Mouse (Mus musculus): ENCODE data around the gene 1700102P08Rik. TPM values are rescaled to one million over a fixed set of nuclear protein-coding genes. Genes with fewer than 3 reads are reported as not detected.
A peak's percentile ranks its signal among the peaks of the same experiment; 100 is the strongest.

1700102P08Rik gene
- total and polyA plus RNA-seq, 2 experiments from 2014 or later, result not detected

DNA sequence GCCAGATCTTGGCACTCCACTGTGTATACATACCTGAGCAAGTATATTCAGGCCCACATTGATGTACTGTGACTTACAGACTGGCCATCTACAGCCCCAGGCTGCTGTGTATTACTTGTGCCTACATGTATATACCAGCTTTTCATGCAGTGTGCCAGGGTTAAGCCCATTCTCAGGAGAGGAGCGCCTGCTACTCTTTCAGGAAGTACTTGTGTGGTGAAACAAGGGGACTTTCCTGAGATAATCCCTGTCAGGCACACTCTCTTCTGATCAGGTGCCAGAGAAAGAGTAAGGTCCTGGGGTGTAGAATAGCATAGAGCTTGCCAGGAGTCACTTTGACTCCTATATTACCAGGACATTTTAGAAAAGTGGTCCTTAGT, 67.3 kb downstream of the 1700102P08Rik start:
- TF ChIP-seq EP300 (IDR thresholded peaks at IDR 0.05; ENCODE audit: low read depth) (no peak), CTCF (IDR thresholded peaks at IDR 0.05; ENCODE audit: low read depth) (no peak)
- no peak overlapping the region for H3K9ac ChIP-seq (replicated peaks; ENCODE audit: low read depth, low read length)
- peak overlapping the region; percentile 84 for H3K27ac ChIP-seq (ENCODE audit: low read depth)
- DNase-seq (ENCODE audit: low spot score) (no peak), ATAC-seq (ENCODE audit: insufficient read depth, low read depth) (no peak)
- peak overlapping the region; percentile 92 for H3K4me2 ChIP-seq (ENCODE audit: low read depth, low read length)
- no peaks in the 10 kb centered on the region for H3K9me3 ChIP-seq (replicated peaks; ENCODE audit: control insufficient read depth, low read length)
- WGBS, result 62% methylated on average over 1 of the region's 1 CpGs
- H3K4me1 ChIP-seq (ENCODE audit: control insufficient read depth, insufficient read depth), result peaks cover 14% of the 10 kb centered on the region
- H3K36me3 ChIP-seq (replicated peaks; ENCODE audit: control insufficient read depth, insufficient read depth, low read length), result peaks cover 20% of the 10 kb centered on the region
- no peaks in the 10 kb centered on the region for H3K27me3 ChIP-seq (ENCODE audit: control insufficient read depth, insufficient read depth, low read length)
- H3K4me3 ChIP-seq (ENCODE audit: low read depth, low read length), result peak overlapping the region; percentile 67

Other genes starting within 250 kb of the 1700102P08Rik start
- 0.42 TPM in 1 of 2 replicates, not detected in the other for gene Bsn, start 202.4 kb upstream of the 1700102P08Rik start, total RNA-seq (2014; rRNA removed; ENCODE audit: low replicate concordance)
- 0.01 and 0.03 TPM in 2 replicates for gene Bsn, start 202.4 kb upstream of the 1700102P08Rik start, polyA plus RNA-seq (2015; fragmentation: Nextera tagmentation; extraction: Ambion mirVana)
- gene Dag1, start 128.8 kb upstream of the 1700102P08Rik start, total RNA-seq (2014; rRNA removed; ENCODE audit: low replicate concordance), result 209 and 229 TPM in 2 replicates
- 99.2 and 106 TPM in 2 replicates for gene Dag1, start 128.8 kb upstream of the 1700102P08Rik start, polyA plus RNA-seq (2015; fragmentation: Nextera tagmentation; extraction: Ambion mirVana)
- 12.9 and 22.4 TPM in 2 replicates for gene Nicn1, start 102.4 kb upstream of the 1700102P08Rik start, total RNA-seq (2014; rRNA removed; ENCODE audit: low replicate concordance)
- 20.5 and 20.9 TPM in 2 replicates for gene Nicn1, start 102.4 kb upstream of the 1700102P08Rik start, polyA plus RNA-seq (2015; fragmentation: Nextera tagmentation; extraction: Ambion mirVana)
- gene Amt, start 96.0 kb upstream of the 1700102P08Rik start, total RNA-seq (2014; rRNA removed; ENCODE audit: low replicate concordance), result 3.7 and 14.5 TPM in 2 replicates
- 5.4 and 6.4 TPM in 2 replicates for gene Amt, start 96.0 kb upstream of the 1700102P08Rik start, polyA plus RNA-seq (2015; fragmentation: Nextera tagmentation; extraction: Ambion mirVana)
- gene Rhoa, start 86.7 kb upstream of the 1700102P08Rik start, total RNA-seq (2014; rRNA removed; ENCODE audit: low replicate concordance), result 167 and 207 TPM in 2 replicates
- 326 and 332 TPM in 2 replicates for gene Rhoa, start 86.7 kb upstream of the 1700102P08Rik start, polyA plus RNA-seq (2015; fragmentation: Nextera tagmentation; extraction: Ambion mirVana)
- gene Tcta, start 86.6 kb upstream of the 1700102P08Rik start, total RNA-seq (2014; rRNA removed; ENCODE audit: low replicate concordance), result 46.1 and 46.9 TPM in 2 replicates
- gene Tcta, start 86.6 kb upstream of the 1700102P08Rik start, polyA plus RNA-seq (2015; fragmentation: Nextera tagmentation; extraction: Ambion mirVana), result 42.1 and 49.9 TPM in 2 replicates
- gene Gpx1, start 53.9 kb upstream of the 1700102P08Rik start, total RNA-seq (2014; rRNA removed; ENCODE audit: low replicate concordance), result 319 and 336 TPM in 2 replicates
- gene Gpx1, start 53.9 kb upstream of the 1700102P08Rik start, polyA plus RNA-seq (2015; fragmentation: Nextera tagmentation; extraction: Ambion mirVana), result 578 and 581 TPM in 2 replicates
- gene Usp4, start 45.0 kb upstream of the 1700102P08Rik start, total RNA-seq (2014; rRNA removed; ENCODE audit: low replicate concordance), result 71.1 and 76.8 TPM in 2 replicates
- gene Usp4, start 45.0 kb upstream of the 1700102P08Rik start, polyA plus RNA-seq (2015; fragmentation: Nextera tagmentation; extraction: Ambion mirVana), result 54.9 and 60.6 TPM in 2 replicates
- not detected in 2 replicates for gene Ccdc36, start 35.7 kb downstream of the 1700102P08Rik start, total RNA-seq (2014; rRNA removed; ENCODE audit: low replicate concordance)
- 0.14 and 0.25 TPM in 2 replicates for gene Ccdc36, start 35.7 kb downstream of the 1700102P08Rik start, polyA plus RNA-seq (2015; fragmentation: Nextera tagmentation; extraction: Ambion mirVana)
- not detected in 2 replicates for gene BC048562, start 43.7 kb downstream of the 1700102P08Rik start, total RNA-seq (2014; rRNA removed; ENCODE audit: low replicate concordance)
- not detected in 2 replicates for gene BC048562, start 43.7 kb downstream of the 1700102P08Rik start, polyA plus RNA-seq (2015; fragmentation: Nextera tagmentation; extraction: Ambion mirVana)
- 14.0 and 24.0 TPM in 2 replicates for gene Ccdc71, start 67.7 kb downstream of the 1700102P08Rik start, total RNA-seq (2014; rRNA removed; ENCODE audit: low replicate concordance)
- 25.1 and 26.2 TPM in 2 replicates for gene Ccdc71, start 67.7 kb downstream of the 1700102P08Rik start, polyA plus RNA-seq (2015; fragmentation: Nextera tagmentation; extraction: Ambion mirVana)
- 180 and 186 TPM in 2 replicates for gene Klhdc8b, start 68.8 kb downstream of the 1700102P08Rik start, total RNA-seq (2014; rRNA removed; ENCODE audit: low replicate concordance)
- gene Klhdc8b, start 68.8 kb downstream of the 1700102P08Rik start, polyA plus RNA-seq (2015; fragmentation: Nextera tagmentation; extraction: Ambion mirVana), result 91.6 and 92.7 TPM in 2 replicates
- 161 and 182 TPM in 2 replicates for gene Lamb2, start 86.9 kb downstream of the 1700102P08Rik start, total RNA-seq (2014; rRNA removed; ENCODE audit: low replicate concordance)
- gene Lamb2, start 86.9 kb downstream of the 1700102P08Rik start, polyA plus RNA-seq (2015; fragmentation: Nextera tagmentation; extraction: Ambion mirVana), result 44.4 and 50.8 TPM in 2 replicates
- gene Usp19, start 97.8 kb downstream of the 1700102P08Rik start, total RNA-seq (2014; rRNA removed; ENCODE audit: low replicate concordance), result 108 and 136 TPM in 2 replicates
- gene Usp19, start 97.8 kb downstream of the 1700102P08Rik start, polyA plus RNA-seq (2015; fragmentation: Nextera tagmentation; extraction: Ambion mirVana), result 34.8 and 38.2 TPM in 2 replicates
- gene Qars, start 114.9 kb downstream of the 1700102P08Rik start, total RNA-seq (2014; rRNA removed; ENCODE audit: low replicate concordance), result 175 and 188 TPM in 2 replicates
- 44.7 and 49.2 TPM in 2 replicates for gene Qars, start 114.9 kb downstream of the 1700102P08Rik start, polyA plus RNA-seq (2015; fragmentation: Nextera tagmentation; extraction: Ambion mirVana)
- 138 and 154 TPM in 2 replicates for gene Qrich1, start 124.0 kb downstream of the 1700102P08Rik start, total RNA-seq (2014; rRNA removed; ENCODE audit: low replicate concordance)
- 52.5 and 55.4 TPM in 2 replicates for gene Qrich1, start 124.0 kb downstream of the 1700102P08Rik start, polyA plus RNA-seq (2015; fragmentation: Nextera tagmentation; extraction: Ambion mirVana)
- gene Impdh2, start 167.5 kb downstream of the 1700102P08Rik start, total RNA-seq (2014; rRNA removed; ENCODE audit: low replicate concordance), result 69.2 and 87.5 TPM in 2 replicates
- gene Impdh2, start 167.5 kb downstream of the 1700102P08Rik start, polyA plus RNA-seq (2015; fragmentation: Nextera tagmentation; extraction: Ambion mirVana), result 52.6 and 54.7 TPM in 2 replicates
- 41.3 and 84.4 TPM in 2 replicates for gene Ndufaf3, start 174.6 kb downstream of the 1700102P08Rik start, total RNA-seq (2014; rRNA removed; ENCODE audit: low replicate concordance)
- gene Ndufaf3, start 174.6 kb downstream of the 1700102P08Rik start, polyA plus RNA-seq (2015; fragmentation: Nextera tagmentation; extraction: Ambion mirVana), result 82.6 and 86.1 TPM in 2 replicates
- gene Dalrd3, start 177.1 kb downstream of the 1700102P08Rik start, total RNA-seq (2014; rRNA removed; ENCODE audit: low replicate concordance), result 54.0 and 71.1 TPM in 2 replicates
- gene Dalrd3, start 177.1 kb downstream of the 1700102P08Rik start, polyA plus RNA-seq (2015; fragmentation: Nextera tagmentation; extraction: Ambion mirVana), result 38.3 and 39.6 TPM in 2 replicates
- 44.9 and 53.2 TPM in 2 replicates for gene Wdr6, start 185.9 kb downstream of the 1700102P08Rik start, total RNA-seq (2014; rRNA removed; ENCODE audit: low replicate concordance)
- gene Wdr6, start 185.9 kb downstream of the 1700102P08Rik start, polyA plus RNA-seq (2015; fragmentation: Nextera tagmentation; extraction: Ambion mirVana), result 21.1 and 25.1 TPM in 2 replicates
- 18.7 and 37.8 TPM in 2 replicates for gene P4htm, start 204.9 kb downstream of the 1700102P08Rik start, total RNA-seq (2014; rRNA removed; ENCODE audit: low replicate concordance)
- gene P4htm, start 204.9 kb downstream of the 1700102P08Rik start, polyA plus RNA-seq (2015; fragmentation: Nextera tagmentation; extraction: Ambion mirVana), result 16.6 and 17.7 TPM in 2 replicates

Measured in heart, postnatal 0 days (tissue).